Mouse (Mus musculus): ENCODE measurements at regions not wholly inside any gene's neighbourhood (a gene's known extent, or its start where the extent isn't known, plus 50 kb on each side); places are given as distances from the start of the nearest gene placed in this dataset.

GRCm38 (mm10) chr13:92911660-92912284 lies 67.2 kb downstream of the Mtx3 start:
- no peak for ATAC-seq (replicated peaks; ENCODE audit: poor library complexity)

- ATAC-seq (replicated peaks; ENCODE audit: poor library complexity) = no peak
These were observed 68.1 kb downstream of the Mtx3 start for GRCm38 (mm10) chr13:92912661-92913060.

GRCm38 (mm10) chr13:92914631-92915030 lies 70.1 kb downstream of the Mtx3 start:
- ATAC-seq (replicated peaks; ENCODE audit: poor library complexity) = no peak

GRCm38 (mm10) chr13:92915221-92915839 lies 70.8 kb downstream of the Mtx3 start:
- ATAC-seq (replicated peaks; ENCODE audit: poor library complexity) = no peak

- no peak for ATAC-seq (replicated peaks; ENCODE audit: poor library complexity)
These were observed 71.6 kb downstream of the Mtx3 start for GRCm38 (mm10) chr13:92915948-92916710.

- ATAC-seq (replicated peaks; ENCODE audit: poor library complexity) = peak; percentile 78
These were observed 75.3 kb downstream of the Mtx3 start for GRCm38 (mm10) chr13:92919882-92920281.

- no peak for ATAC-seq (replicated peaks; ENCODE audit: poor library complexity)
These were observed 77.4 kb downstream of the Mtx3 start for GRCm38 (mm10) chr13:92921936-92922335.

GRCm38 (mm10) chr13:92923496-92923895 lies 78.9 kb downstream of the Mtx3 start:
- peak; percentile 92 for ATAC-seq (replicated peaks; ENCODE audit: poor library complexity)

GRCm38 (mm10) chr13:92924021-92924420 lies 79.5 kb downstream of the Mtx3 start:
- 0 out of 2 replicates have a peak, but pooled peaks have one; percentile 1 for ATAC-seq (replicated peaks; ENCODE audit: poor library complexity)

- ATAC-seq (replicated peaks; ENCODE audit: poor library complexity) = no peak
These were observed 80.6 kb downstream of the Mtx3 start for GRCm38 (mm10) chr13:92925196-92925595.

- no peak for ATAC-seq (replicated peaks; ENCODE audit: poor library complexity)
These were observed 84.0 kb downstream of the Mtx3 start for GRCm38 (mm10) chr13:92928551-92928950.

GRCm38 (mm10) chr13:92931696-92932095 lies 87.1 kb downstream of the Mtx3 start:
- ATAC-seq (replicated peaks; ENCODE audit: poor library complexity) = no peak

- ATAC-seq (replicated peaks; ENCODE audit: poor library complexity) = peak; percentile 47; the same call in 1 of the 2 replicates
These were observed 94.5 kb downstream of the Mtx3 start for GRCm38 (mm10) chr13:92939032-92939431.

- peak; percentile 96 for ATAC-seq (replicated peaks; ENCODE audit: poor library complexity)
These were observed 96.0 kb downstream of the Mtx3 start for GRCm38 (mm10) chr13:92940610-92941009.

GRCm38 (mm10) chr13:92948560-92948959 lies 104.0 kb downstream of the Mtx3 start:
- 0 out of 2 replicates have a peak, but pooled peaks have one; percentile 39 for ATAC-seq (replicated peaks; ENCODE audit: poor library complexity)

GRCm38 (mm10) chr13:92960031-92960430 lies 115.5 kb downstream of the Mtx3 start:
- no peak for ATAC-seq (replicated peaks; ENCODE audit: poor library complexity)

- ATAC-seq (replicated peaks; ENCODE audit: poor library complexity) = no peak
These were observed 118.1 kb downstream of the Mtx3 start for GRCm38 (mm10) chr13:92962625-92963024.

- ATAC-seq (replicated peaks; ENCODE audit: poor library complexity) = no peak
These were observed 118.9 kb downstream of the Mtx3 start for GRCm38 (mm10) chr13:92963351-92963895.

- ATAC-seq (replicated peaks; ENCODE audit: poor library complexity) = peak; percentile 99
These were observed 119.7 kb downstream of the Mtx3 start for GRCm38 (mm10) chr13:92964213-92964743.

- ATAC-seq (replicated peaks; ENCODE audit: poor library complexity) = no peak
These were observed 122.6 kb downstream of the Mtx3 start for GRCm38 (mm10) chr13:92967025-92967610.

- peak; percentile 85 for ATAC-seq (replicated peaks; ENCODE audit: poor library complexity)
These were observed 125.0 kb downstream of the Mtx3 start for GRCm38 (mm10) chr13:92969579-92969978.

All from megakaryocyte progenitor cell, adult 5-6 weeks (primary cell).